Mouse (Mus musculus) layer of hippocampus, adult 18-20 months (tissue): ENCODE data around the gene Mex3a. TPM values are rescaled to one million over a fixed set of nuclear protein-coding genes. Genes with fewer than 3 reads are reported as not detected.
"Not testable (repeated sequence)": the region's sequence is repeated elsewhere in the genome, so short reads cannot be mapped to it uniquely, and the experiment has no call there.

Source experiments
- DNase-seq, 2 experiments: peaks; one replicate each; pipeline ENCODE4 v3.0.0; 2022; ENCODE audit warnings: low spot score in 2 of 2
- microRNA-seq, 2 experiments: library from miRNA; unstranded; fragments of <30 nt; microRNA quantifications; one replicate each; pipeline ENCODE4 v1.2.0; 2021
- total RNA-seq, 2 experiments: library from RNA; stranded (reverse); gene quantifications; 2 replicates each; pipeline ENCODE4 v1.2.3; 2021

The Mex3a gene
- total RNA-seq, 2 experiments from 2014 or later: 2.0 to 2.2 TPM

GRCm38 (mm10) chr3:88566116-88566515 is 33.9 kb downstream of the Mex3a start:
- DNase-seq: no peak

GRCm38 (mm10) chr3:88566536-88567061 is 34.4 kb downstream of the Mex3a start:
- no peak for DNase-seq

- DNase-seq: no peak
These were observed 35.7 kb downstream of the Mex3a start for GRCm38 (mm10) chr3:88567892-88568291.

GRCm38 (mm10) chr3:88568615-88569014 is 36.4 kb downstream of the Mex3a start:
- no peak for DNase-seq

GRCm38 (mm10) chr3:88569093-88569492 is 36.9 kb downstream of the Mex3a start:
- DNase-seq: no peak

GRCm38 (mm10) chr3:88569694-88570093 is 37.5 kb downstream of the Mex3a start:
- no peak for DNase-seq

GRCm38 (mm10) chr3:88570341-88570740 is 38.1 kb downstream of the Mex3a start:
- no peak for DNase-seq

- DNase-seq: no peak
These were observed 39.7 kb downstream of the Mex3a start for GRCm38 (mm10) chr3:88571856-88572255.

GRCm38 (mm10) chr3:88572835-88573234 is 40.6 kb downstream of the Mex3a start:
- no peak for DNase-seq

GRCm38 (mm10) chr3:88573810-88574209 is 41.6 kb downstream of the Mex3a start:
- no peak for DNase-seq

- no peak for DNase-seq
These were observed 43.3 kb downstream of the Mex3a start, which contains the start of gene Ssr2 for GRCm38 (mm10) chr3:88575540-88575939. Gene Ssr2 (plus strand): TSS chr3:88575876.

- DNase-seq: not testable (repeated sequence)
These were observed 45.7 kb downstream of the Mex3a start for GRCm38 (mm10) chr3:88577846-88578245.

- DNase-seq: no peak
These were observed 46.6 kb downstream of the Mex3a start for GRCm38 (mm10) chr3:88578498-88579424.

- peak; percentile 77 to 88 for DNase-seq
These were observed 47.4 kb downstream of the Mex3a start for GRCm38 (mm10) chr3:88579454-88580117.

- no peak for DNase-seq
These were observed 53.6 kb downstream of the Mex3a start for GRCm38 (mm10) chr3:88585769-88586168.

- no peak for DNase-seq
These were observed 54.4 kb downstream of the Mex3a start for GRCm38 (mm10) chr3:88586640-88587039.

- DNase-seq: no peak
These were observed 58.1 kb downstream of the Mex3a start for GRCm38 (mm10) chr3:88590246-88590645.

Small RNA genes within 50 kb of the gene (microRNA-seq; reads per million reads assigned to microRNA genes)
- gene Mir1905: 0 to 0.20 reads per million in 2 experiments

Other genes with a start within 250 kb of the Mex3a start
- gene Gm38392, start 245.2 kb upstream of the Mex3a start, total RNA-seq: under 1 TPM; 0.52 to 0.71 TPM
- gene Tsacc, start 235.4 kb upstream of the Mex3a start, total RNA-seq: 1 to 10 TPM; 2.7 to 3.9 TPM
- 100 to 1,000 TPM; 186 to 189 TPM for gene Cct3, start 235.3 kb upstream of the Mex3a start, total RNA-seq
- 10 to 100 TPM; 89.8 to 94.5 TPM for gene Glmp, start 207.4 kb upstream of the Mex3a start, total RNA-seq
- 1 to 10 TPM; 1.5 to 2.3 TPM for gene Tmem79, start 196.2 kb upstream of the Mex3a start, total RNA-seq
- 10 to 100 TPM; 64.5 to 65.7 TPM for gene Smg5, start 196.1 kb upstream of the Mex3a start, total RNA-seq
- 10 to 100 TPM; 14.0 to 16.6 TPM for gene Paqr6, start 167.8 kb upstream of the Mex3a start, total RNA-seq
- gene Bglap3, start 159.7 kb upstream of the Mex3a start, total RNA-seq: under 1 TPM; 0.23 to 0.97 TPM
- gene Bglap2, start 153.7 kb upstream of the Mex3a start, total RNA-seq: not detected
- gene Bglap, start 147.9 kb upstream of the Mex3a start, total RNA-seq: not detected
- 1 to 10 TPM; 5.9 to 6.5 TPM for gene Pmf1, start 122.1 kb upstream of the Mex3a start, total RNA-seq
- gene Slc25a44, start 107.3 kb upstream of the Mex3a start, total RNA-seq: 10 to 100 TPM; 71.9 to 73.0 TPM
- 10 to 100 TPM; 40.4 to 41.5 TPM for gene Sema4a, start 71.2 kb upstream of the Mex3a start, total RNA-seq
- 10 to 100 TPM; 36.5 to 40.2 TPM for gene Lmna, start 22.4 kb upstream of the Mex3a start, total RNA-seq
- not detected for gene Rab25, start 15.9 kb downstream of the Mex3a start, total RNA-seq
- 100 to 1,000 TPM; 112 to 113 TPM for gene Lamtor2, start 20.7 kb downstream of the Mex3a start, total RNA-seq
- gene Ubqln4, start 21.4 kb downstream of the Mex3a start, total RNA-seq: 100 to 1,000 TPM; 118 to 122 TPM
- 10 to 100 TPM; 91.5 to 97.2 TPM for gene Ssr2, start 43.5 kb downstream of the Mex3a start, total RNA-seq
- gene Arhgef2, start 73.6 kb downstream of the Mex3a start, total RNA-seq: 100 to 1,000 TPM; 237 to 255 TPM
- not detected for gene Rxfp4, start 120.7 kb downstream of the Mex3a start, total RNA-seq
- gene Khdc4, start 153.4 kb downstream of the Mex3a start, total RNA-seq: 10 to 100 TPM; 49.3 to 59.6 TPM
- gene Rit1, start 184.4 kb downstream of the Mex3a start, total RNA-seq: 10 to 100 TPM; 37.7 to 43.0 TPM
- 100 to 1,000 TPM; 501 to 519 TPM for gene Syt11, start 242.8 kb downstream of the Mex3a start, total RNA-seq